Mouse (Mus musculus): ENCODE measurements around the gene Scyl1.

- no peak for TF ChIP-seq CTCF (IDR thresholded peaks at IDR 0.05; ENCODE audit: borderline replicate concordance, insufficient read depth, low read length)
- TF ChIP-seq POLR2A (IDR thresholded peaks at IDR 0.05; ENCODE audit: low read depth, low read length), result peak; percentile 68
Measured at GRCm38 (mm10) chr19:5811771-5812504, 40.7 kb upstream of the Scyl1 start.
